Mouse (Mus musculus): ENCODE data around the gene Olfr1320.

Olfr1320 gene

DNA sequence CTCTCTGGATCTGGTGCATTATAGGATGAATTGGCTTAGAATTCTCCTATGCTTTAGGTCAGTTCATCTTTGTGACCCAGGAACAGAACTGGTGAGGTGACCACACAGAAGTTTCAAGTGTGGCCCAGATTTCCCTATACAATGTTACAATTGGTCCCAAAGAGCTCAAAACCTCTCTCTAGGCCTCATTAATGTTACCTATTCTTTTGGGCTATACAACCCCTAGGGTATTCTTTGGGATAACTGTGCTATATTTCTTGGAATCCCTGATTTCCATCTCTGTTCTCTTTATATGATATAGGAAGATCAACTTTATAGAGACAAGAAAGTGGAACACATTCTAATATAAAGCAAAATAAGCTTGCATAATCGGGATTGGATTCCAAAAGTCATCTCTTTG, at the start of gene Olfr1320:
Gene Olfr1320 (plus strand): TSS at position 301 of the 400 bp plus-strand sequence.
- TF ChIP-seq GATA4 (IDR thresholded peaks at IDR 0.05; ENCODE audit: insufficient replicate concordance, low read length) = no peak

DNA sequence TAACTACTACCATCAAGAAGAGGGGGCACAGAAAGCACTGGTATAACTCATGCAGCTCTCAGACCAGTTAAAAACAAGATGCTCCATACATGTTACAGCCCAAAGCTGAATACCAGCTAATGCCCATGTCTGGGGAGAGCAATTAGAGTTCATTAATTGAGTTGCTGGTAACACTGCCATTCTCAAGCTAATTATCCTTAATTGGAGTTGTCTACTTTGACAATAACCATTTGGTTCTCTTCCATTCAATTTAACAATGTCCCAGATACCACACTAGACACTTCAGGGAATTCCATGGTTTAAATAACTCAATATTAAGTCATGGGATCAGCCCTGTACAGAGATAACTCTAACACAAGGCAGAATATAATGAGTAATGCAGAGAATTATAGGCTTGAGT, 44.6 kb upstream of the Olfr1320 start:
- TF ChIP-seq GATA4 (IDR thresholded peaks at IDR 0.05; ENCODE audit: insufficient replicate concordance, low read length) = no peak

DNA sequence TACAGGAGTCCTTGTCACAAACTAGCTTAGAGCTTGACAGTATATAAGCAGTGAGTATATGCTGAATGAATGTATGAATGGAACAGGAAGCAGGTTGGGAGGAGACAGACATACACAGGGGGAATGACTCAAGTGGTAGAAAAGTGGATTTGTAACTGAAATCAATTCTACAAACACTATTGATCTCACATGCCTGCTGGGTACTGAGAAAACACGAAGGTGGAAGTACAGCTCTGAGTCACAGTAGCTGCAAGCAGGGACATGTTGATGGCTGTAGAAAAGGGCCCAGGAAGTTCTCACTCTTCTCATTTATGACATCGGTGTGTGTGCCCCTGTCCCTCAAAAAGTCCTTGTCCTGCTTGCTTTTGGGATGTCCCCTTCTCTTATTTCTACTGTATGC, 40.9 kb upstream of the Olfr1320 start:
- TF ChIP-seq GATA4 (IDR thresholded peaks at IDR 0.05; ENCODE audit: insufficient replicate concordance, low read length) = no peak
